Mouse (Mus musculus): Measurements from ENCODE around the gene Acap1. TPM values are rescaled to one million over a fixed set of nuclear protein-coding genes. Genes with fewer than 3 reads are reported as not detected.

Acap1 gene
- total RNA-seq, 2 experiments from 2014 or later, result 0.78 to 0.89 TPM

DNA sequence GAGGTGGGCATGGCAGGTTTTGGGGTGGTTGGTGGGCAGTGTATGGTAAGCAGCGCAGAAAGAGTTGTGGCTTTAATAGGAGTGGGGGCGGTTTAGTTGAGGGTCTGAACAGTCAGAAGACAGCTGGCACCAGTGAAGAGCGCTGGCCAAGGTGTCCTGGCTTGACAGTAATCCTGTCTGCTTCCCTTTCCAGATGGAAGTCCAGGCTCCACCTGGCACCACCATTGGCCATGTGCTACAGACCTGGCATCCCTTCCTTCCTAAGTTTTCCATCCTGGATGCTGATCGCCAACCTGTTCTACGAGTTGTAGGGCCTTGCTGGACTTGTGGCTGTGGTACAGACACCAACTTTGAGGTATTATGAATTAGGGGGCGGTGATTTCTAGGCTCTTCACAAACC is 47.3 kb downstream of the Acap1 start:
- intact Hi-C loops (cut with DNase I), result no loop called here
- no peak for DNase-seq

DNA sequence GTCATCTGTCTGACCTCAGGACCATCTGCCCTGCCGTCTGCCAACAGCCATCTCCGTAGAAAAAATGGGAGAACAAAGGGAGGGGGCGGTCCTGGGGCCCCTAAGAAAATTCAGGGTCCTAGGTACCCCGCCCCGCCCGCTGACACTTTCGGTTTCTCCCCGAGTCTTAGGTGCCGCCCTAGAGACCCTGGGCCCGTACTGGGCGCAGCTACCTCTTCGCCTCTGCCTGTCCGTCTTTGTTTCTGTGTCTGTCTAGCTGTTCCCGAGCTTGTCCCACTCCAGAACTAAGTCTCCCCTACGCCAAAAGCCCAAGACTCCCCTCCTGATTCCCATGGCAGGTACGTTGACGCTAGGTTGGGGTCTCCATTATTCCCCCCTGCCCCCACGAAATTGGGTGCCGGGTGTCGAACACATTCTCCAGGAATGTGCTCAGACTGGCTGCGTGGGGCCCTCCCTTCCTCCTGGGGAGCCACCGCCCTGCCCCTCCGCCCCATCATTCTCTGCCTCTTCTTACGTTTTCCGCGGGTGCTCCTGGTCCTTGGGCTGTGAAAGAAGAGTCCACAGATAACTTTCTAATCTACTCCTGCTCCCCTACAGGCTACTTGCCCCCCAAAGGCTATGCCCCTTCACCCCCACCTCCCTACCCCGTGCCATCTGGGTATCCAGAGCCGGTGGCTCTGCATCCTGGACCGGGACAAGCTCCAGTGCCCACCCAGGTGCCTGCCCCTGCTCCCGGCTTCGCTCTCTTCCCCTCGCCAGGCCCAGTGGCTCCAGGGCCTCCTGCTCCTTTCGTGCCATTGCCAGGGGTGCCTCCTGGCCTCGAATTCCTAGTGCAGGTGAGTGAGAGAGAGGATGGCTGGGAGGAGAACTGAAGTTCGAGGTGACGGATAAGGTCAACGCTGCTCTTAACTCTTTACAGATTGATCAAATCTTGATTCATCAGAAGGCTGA is 48.3 kb downstream of the Acap1 start:
- DNase-seq, result peak; percentile 42 to 62
- intact Hi-C loops (cut with DNase I), result loop anchor here (2.0 kb wide), 2 partner anchors 30 to 88 kb away; partner anchors contain the start of gene Polr2a

DNA sequence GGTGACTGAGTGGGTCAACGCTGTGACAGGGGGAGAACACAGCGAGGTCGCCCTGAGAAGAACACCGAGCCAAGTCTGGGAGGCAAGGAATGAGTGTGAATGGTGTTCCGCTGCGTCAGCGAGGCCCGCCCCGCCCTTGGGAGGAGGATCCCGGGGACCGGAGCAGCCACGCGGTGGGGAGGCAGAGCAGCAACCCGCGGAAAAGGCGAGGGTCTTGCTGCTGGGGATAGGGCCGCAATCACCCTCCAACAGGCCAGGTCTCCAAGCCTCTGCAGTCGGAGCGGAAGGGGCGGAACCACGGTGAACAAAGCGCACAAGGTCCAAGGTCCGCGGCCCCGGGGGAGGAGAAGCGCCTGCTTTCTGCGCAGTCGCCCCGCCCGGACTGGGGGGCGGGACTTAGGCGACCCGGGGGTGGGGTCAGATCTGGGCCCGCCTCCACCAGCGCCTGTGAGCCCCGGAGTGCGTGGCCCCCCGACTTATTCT is 49.1 kb downstream of the Acap1 start, which contains the start of gene Plscr3:
Gene Plscr3, plus strand, starts transcription at position 179 of the 483 bp plus-strand sequence.
- peak; percentile 94 to 95 for DNase-seq
- intact Hi-C loops (cut with DNase I), result loop anchor here (2.0 kb wide), 2 partner anchors 31 to 87 kb away; partner anchors contain the start of gene Polr2a

DNA sequence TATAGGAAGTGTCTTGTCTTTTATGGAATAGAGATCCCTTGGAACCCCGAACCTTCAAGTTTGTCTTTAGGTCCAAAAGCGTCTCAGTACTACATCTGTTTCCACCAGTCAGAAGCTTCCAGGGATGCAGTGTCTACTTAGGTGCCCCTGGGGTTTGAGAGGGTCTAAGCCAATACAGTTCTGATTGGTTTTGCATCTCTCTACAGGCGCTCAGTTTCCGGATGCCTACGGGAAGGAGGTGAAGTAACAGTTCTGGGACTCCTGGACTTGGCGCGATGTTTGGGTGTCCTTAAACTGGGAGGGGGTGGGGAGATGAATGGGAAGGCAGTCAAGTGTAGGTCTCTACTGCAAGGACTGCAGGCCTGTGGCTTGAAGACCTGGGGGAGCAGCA is 56.6 kb downstream of the Acap1 start:
- intact Hi-C loops (cut with DNase I), result loop anchor here (2.0 kb wide), 1 partner anchor 38 kb away; no protein-coding TSS in a partner anchor
- no peak for DNase-seq

DNA sequence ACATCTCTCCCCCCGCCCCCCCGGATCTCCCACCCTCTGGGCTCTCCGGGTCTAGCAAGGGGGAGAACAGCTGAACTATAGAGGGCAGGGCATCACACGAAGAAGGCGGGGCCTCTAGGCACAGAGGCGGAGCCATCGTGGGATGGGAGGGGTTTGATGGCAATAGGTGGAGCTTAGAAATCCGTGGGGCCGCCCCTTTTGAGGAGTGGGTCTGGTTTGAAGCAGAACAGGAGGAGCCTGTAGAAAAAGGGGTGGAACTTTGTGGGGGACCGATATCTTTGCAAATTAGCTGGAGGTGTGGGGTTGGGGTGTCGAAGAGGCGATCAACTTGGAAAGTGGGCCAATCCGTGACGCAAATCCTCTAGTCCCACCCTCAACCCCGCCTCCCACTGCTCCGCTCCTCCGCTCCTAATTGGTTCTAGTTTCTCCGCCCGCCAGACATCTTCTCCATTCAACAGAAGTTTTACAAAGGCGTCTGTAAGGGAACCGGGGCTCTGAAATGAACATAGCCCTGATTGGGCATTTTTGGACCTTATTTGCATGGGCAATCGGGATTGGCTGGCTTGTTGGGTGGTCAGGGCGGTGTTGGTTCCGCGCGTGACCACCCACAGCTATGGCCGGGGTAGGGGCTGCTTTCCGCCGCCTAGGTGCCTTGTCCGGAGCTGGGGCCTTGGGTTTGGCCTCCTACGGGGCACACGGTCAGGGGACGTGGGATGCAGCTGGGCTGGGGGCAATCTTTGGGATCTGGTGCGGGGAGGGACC is 57.2 kb downstream of the Acap1 start, which contains the start of gene Tmem256:
Gene Tmem256, plus strand, starts transcription at position 563 of the 762 bp plus-strand sequence.
- peak; percentile 92 to 95 for DNase-seq
- intact Hi-C loops (cut with DNase I), result loop anchor here (2.0 kb wide), 1 partner anchor 39 kb away; no protein-coding TSS in a partner anchor

DNA sequence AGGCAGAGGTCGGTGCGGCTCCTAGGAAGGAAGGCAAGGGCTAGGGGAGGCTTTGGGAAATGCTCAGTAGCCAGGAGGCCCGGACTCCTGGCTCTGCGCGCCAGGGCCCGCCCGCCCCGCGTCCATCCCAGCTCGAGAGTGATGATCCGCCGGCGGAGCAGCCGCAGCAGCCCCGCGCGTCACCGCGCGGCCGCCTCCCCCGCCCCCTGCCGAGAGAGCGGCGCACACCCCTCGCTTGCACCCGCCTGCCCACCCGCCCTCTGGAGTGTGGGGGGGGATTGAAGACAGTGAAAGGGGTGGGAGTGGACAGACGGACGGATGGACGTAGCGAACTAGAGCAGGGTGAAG is 57.8 kb downstream of the Acap1 start, which contains the start of gene Nlgn2:
Gene Nlgn2, minus strand, starts transcription at position 181 of the 348 bp plus-strand sequence.
- intact Hi-C loops (cut with DNase I), result no loop called here
- no peak for DNase-seq

DNA sequence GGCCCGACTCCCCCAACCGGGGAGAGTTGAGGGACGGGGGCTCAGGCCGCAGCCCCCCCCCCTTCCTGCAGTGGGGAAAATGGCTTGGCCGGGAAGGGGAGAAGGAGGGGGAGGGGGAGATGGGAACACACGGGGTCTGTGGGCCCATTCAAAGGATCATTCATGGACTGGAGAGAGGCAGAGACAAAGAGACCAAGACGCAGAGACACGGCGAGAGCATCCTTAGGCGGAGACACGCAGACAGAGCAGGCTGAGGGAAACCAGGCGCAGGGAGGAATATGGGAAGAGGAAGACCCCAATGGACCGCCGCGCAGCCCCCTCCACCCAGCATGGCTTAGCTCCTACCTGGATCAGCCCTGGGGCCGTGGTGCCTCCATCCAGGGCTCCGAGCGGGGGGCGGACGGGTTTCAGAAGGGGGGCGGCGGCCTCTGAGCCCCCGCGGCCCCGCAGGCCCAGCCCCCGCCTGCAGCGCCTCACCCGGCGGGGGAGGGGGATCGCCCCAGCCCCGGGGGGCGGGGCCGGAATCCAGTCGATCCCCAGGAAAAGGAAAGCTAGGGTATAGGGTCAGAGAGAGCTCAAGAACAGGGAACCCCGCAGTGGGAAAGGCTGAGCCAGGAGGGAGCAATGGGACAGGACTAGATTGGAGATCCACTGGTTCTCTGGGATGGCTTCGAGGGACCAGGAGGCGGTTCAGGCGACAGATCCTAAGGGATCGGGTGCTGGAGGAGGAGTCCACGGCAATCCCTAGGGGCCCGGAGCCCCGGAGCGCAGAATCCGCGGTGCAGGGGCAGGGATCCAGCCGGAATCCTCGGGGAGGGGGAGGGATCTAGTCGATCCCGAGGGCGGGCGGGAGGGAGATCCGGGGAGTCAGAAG is 58.4 kb downstream of the Acap1 start:
- peak in 1 of 2 experiments; percentile 42 for DNase-seq
- intact Hi-C loops (cut with DNase I), result no loop called here

DNA sequence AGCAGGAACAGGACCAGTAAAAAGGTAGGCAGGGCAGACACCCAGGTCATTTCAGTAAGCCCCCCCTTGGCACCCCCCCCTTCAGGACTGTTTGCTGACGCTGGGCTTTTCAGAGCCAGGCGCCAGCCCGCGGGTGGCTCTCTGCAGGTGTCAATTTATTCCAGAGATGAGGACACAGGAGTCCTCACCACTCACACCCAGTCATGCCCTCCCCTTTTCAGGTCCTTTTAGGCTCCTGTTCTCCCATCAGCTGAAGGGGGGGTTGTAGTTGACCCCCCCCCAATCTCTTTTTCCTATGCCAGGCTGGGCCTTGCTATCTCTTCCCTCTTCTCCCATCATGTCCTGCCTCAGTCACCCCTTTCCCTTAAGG is 59.4 kb downstream of the Acap1 start:
- no peak for DNase-seq
- intact Hi-C loops (cut with DNase I), result loop anchor here (2.0 kb wide), 1 partner anchor 33 kb away; no protein-coding TSS in a partner anchor

DNA sequence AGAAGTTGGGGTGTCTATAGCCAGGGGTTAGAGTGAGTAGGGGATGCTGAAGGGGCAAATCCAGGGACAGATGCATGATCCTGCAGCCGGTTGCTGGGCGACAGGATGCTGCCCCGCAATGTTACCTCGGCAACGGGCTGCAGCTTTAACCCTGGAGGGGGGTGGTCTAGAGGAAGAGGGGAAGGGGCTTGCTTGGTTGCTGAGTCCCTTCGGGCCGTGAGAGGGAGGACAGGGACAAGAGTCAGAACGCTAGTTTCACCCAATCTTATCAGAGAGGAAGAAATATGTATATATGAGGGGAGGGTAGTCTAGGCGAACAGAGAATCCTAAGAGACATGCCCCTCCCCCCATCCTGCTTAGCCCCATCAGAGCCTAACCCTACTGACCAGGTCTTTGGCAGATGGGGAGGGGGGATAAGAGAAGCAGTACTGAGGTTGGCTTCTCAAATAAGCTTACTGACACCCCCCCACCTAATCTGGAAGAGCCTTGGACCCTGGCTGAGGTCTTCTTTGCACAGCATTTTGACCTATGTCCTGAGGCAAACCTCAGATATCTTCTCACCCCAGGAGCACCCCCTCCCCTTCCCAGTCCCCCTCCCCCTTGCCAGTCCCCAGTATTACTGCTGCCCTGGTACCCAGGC is 59.9 kb downstream of the Acap1 start:
- intact Hi-C loops (cut with DNase I), result loop anchor here (2.0 kb wide), 1 partner anchor 33 kb away; no protein-coding TSS in a partner anchor
- no peak for DNase-seq

DNA sequence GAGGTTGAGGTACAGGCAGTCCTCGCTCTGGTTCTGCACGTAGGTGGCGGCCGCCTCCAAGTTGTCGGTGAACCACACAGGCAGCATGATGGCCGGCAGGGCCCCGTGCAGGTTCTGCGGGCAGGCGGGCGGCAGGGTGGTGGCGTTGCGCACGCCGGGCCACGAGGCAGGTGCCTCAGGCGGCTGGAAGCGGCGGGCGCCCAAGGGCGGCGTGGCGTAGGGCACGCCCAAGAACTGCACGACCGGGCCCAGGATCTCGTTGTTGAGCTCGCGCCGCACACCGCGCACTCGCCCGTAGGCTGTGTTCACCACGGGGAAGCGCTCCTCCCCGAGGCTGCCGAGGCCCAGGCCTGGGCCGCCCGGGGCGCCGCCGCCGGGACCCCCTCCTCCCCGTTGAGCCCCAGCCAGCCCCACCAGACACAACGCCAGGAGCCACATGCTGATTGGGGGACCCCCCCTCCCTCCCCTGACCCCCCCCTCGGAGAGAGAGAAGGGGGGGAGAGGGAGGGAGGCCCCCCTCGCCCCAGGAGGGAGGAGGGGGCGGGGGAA is 61.3 kb downstream of the Acap1 start:
- no peak for DNase-seq
- intact Hi-C loops (cut with DNase I), result loop anchor here (2.0 kb wide), 1 partner anchor 31 kb away; no protein-coding TSS in a partner anchor

DNA sequence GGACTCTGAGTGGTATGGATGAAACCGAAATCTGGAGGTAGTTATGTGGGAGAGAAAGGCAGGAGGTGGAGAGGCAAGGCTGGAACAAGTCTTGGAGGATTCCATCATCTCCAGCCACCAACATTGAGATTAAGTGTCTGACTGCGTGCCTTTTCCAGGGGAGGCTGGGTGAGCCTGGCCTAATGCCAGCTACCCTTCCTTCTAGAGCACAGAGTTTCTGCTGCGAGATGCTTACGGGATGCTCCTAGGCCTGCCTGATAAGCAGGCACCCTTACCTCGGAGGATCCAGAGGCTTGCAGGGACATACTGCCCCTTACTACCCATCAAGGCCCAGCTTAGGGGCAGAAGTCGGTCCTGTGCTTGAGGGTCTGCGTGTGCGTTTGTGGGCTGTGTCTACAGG is 61.8 kb downstream of the Acap1 start:
- intact Hi-C loops (cut with DNase I), result no loop called here
- DNase-seq, result no peak

Small RNA genes lying within 50 kb of the gene (microRNA-seq; reads per million reads assigned to microRNA genes)
- 0 reads per million in 2 experiments for gene Mir6924 (ENCODE audit: borderline number of aligned reads in 2 of 2)

Other genes starting within 250 kb of the Acap1 start
- not detected for gene Sox15, start 240.2 kb downstream of the Acap1 start, total RNA-seq (2021)
- 10 to 100 TPM; 14.9 to 16.2 TPM for gene Mpdu1, start 232.9 kb downstream of the Acap1 start, total RNA-seq (2021)
- 1 to 10 TPM; 8.7 to 9.1 TPM for gene Cd68, start 229.4 kb downstream of the Acap1 start, total RNA-seq (2021)
- 100 to 1,000 TPM; 188 to 222 TPM for gene Eif4a1, start 223.1 kb downstream of the Acap1 start, total RNA-seq (2021)
- gene Senp3, start 213.5 kb downstream of the Acap1 start, total RNA-seq (2021), result 10 to 100 TPM; 30.4 to 31.8 TPM
- 1 to 10 TPM; 1.4 to 2.4 TPM for gene Tnfsf13, start 209.8 kb downstream of the Acap1 start, total RNA-seq (2021)
- gene Tnfsf12, start 199.7 kb downstream of the Acap1 start, total RNA-seq (2021), result 10 to 100 TPM; 16.3 to 21.0 TPM
- gene Tnfsfm13, start 199.4 kb downstream of the Acap1 start, total RNA-seq (2021), result 1 to 10 TPM; 4.4 to 4.6 TPM
- 10 to 100 TPM; 30.1 to 35.4 TPM for gene Polr2a, start 136.9 kb downstream of the Acap1 start, total RNA-seq (2021)
- not detected for gene Slc35g3, start 133.6 kb downstream of the Acap1 start, total RNA-seq (2021)
- 10 to 100 TPM; 39.0 to 43.1 TPM for gene Zbtb4, start 129.6 kb downstream of the Acap1 start, total RNA-seq (2021)
- 1 to 10 TPM; 3.6 to 4.3 TPM for gene Chrnb1, start 99.6 kb downstream of the Acap1 start, total RNA-seq (2021)
- 1 to 10 TPM; 2.4 to 3.0 TPM for gene Fgf11, start 93.7 kb downstream of the Acap1 start, total RNA-seq (2021)
- gene Tmem102, start 89.9 kb downstream of the Acap1 start, total RNA-seq (2021), result under 1 TPM; 0.41 to 0.56 TPM
- not detected for gene Gm39566, start 80.2 kb downstream of the Acap1 start, total RNA-seq (2021)
- not detected for gene Spem2, start 77.1 kb downstream of the Acap1 start, total RNA-seq (2021)
- gene Spem1, start 73.4 kb downstream of the Acap1 start, total RNA-seq (2021), result not detected
- 1 to 10 TPM; 4.6 to 4.8 TPM for gene Nlgn2, start 57.8 kb downstream of the Acap1 start, total RNA-seq (2021)
- gene Tmem256, start 57.0 kb downstream of the Acap1 start, total RNA-seq (2021), result 100 to 1,000 TPM; 189 to 220 TPM
- 10 to 100 TPM; 24.6 to 26.7 TPM for gene Plscr3, start 49.2 kb downstream of the Acap1 start, total RNA-seq (2021)
- gene Tnk1, start 36.8 kb downstream of the Acap1 start, total RNA-seq (2021), result under 1 TPM; 0.08 to 0.11 TPM
- gene Tmem95, start 17.5 kb downstream of the Acap1 start, total RNA-seq (2021), result not detected
- 1 to 10 TPM; 2.6 to 2.8 TPM for gene Kctd11, start 14.1 kb downstream of the Acap1 start, total RNA-seq (2021)
- under 1 TPM; 0.73 to 0.89 TPM for gene 2810408A11Rik, start 5.4 kb upstream of the Acap1 start, total RNA-seq (2021)
- 10 to 100 TPM; 40.2 to 47.4 TPM for gene Neurl4, start 5.5 kb upstream of the Acap1 start, total RNA-seq (2021)
- gene Gps2, start 18.3 kb upstream of the Acap1 start, total RNA-seq (2021), result 10 to 100 TPM; 28.2 to 32.1 TPM
- gene Eif5a, start 26.4 kb upstream of the Acap1 start, total RNA-seq (2021), result 100 to 1,000 TPM; 420 to 449 TPM
- gene Ybx2, start 40.3 kb upstream of the Acap1 start, total RNA-seq (2021), result 10 to 100 TPM; 18.4 to 20.3 TPM
- gene Slc2a4, start 52.6 kb upstream of the Acap1 start, total RNA-seq (2021), result 100 to 1,000 TPM; 385 to 406 TPM
- not detected for gene Cldn7, start 69.2 kb upstream of the Acap1 start, total RNA-seq (2021)
- 100 to 1,000 TPM; 160 to 169 TPM for gene Ctdnep1, start 85.6 kb upstream of the Acap1 start, total RNA-seq (2021)
- 10 to 100 TPM; 47.0 to 47.4 TPM for gene Elp5, start 87.0 kb upstream of the Acap1 start, total RNA-seq (2021)
- 100 to 1,000 TPM; 306 to 329 TPM for gene Gabarap, start 95.6 kb upstream of the Acap1 start, total RNA-seq (2021)
- gene Phf23, start 100.2 kb upstream of the Acap1 start, total RNA-seq (2021), result 10 to 100 TPM; 23.1 to 23.4 TPM
- 1 to 10 TPM; 5.0 to 6.1 TPM for gene Dvl2, start 105.1 kb upstream of the Acap1 start, total RNA-seq (2021)
- 1,000 to 10,000 TPM; 1,292 to 1,425 TPM for gene Acadvl, start 119.9 kb upstream of the Acap1 start, total RNA-seq (2021)
- gene Dlg4, start 121.4 kb upstream of the Acap1 start, total RNA-seq (2021), result 1 to 10 TPM; 6.3 to 7.4 TPM
- not detected for gene Asgr1, start 158.5 kb upstream of the Acap1 start, total RNA-seq (2021)
- not detected for gene Asgr2, start 197.1 kb upstream of the Acap1 start, total RNA-seq (2021)
- gene Mgl2, start 234.8 kb upstream of the Acap1 start, total RNA-seq (2021), result 1 to 10 TPM; 4.2 to 5.8 TPM